ENCODE assay signal across 8 mouse cellular contexts in the genomic region with DNA sequence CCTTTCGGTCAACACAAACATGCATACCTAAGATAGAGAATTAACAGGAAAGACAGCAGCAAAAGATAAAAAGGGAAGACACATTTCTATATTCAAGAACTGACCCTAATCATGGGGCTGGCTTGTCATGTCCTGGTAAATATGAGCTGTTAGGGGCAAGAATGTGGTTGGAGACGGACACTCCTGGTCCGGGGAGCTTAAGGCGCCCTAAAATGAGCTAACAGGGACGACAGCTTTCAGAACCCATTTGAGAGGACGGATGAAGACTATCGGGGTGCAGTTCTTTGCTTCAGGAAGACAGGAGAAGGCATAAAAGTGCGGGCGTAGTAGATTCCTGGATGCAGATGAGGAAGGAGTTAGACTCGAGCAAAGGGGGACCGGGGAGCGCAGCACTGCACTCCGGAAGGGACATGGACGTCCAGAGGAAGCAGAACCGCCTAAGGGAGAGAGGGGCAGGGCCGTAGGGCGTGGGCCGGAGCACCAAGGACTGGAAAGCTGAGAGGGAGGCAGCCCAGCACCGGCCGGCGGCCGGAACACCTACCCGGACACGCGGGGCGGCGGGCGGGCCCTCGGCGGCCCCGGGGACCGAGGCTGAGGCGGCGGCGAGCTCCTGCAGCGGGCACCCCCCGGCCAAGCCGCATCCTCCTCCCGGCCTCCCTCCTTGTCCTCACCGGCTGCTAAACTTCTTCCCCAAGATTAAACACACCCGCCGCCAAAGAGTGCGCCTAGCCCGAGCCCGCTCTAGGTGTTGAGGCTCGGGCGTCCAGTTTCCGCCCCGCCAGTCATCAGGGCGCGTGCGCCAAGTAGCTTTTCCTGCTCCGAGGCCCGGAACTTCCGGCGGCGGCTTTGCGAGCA. TPM values are rescaled to one million over a fixed set of nuclear protein-coding genes. Genes with fewer than 3 reads are reported as not detected.
DNase-seq lines count a peak whose midpoint lies in the region; ATAC-seq and TF ChIP-seq lines count a peak whose summit lies in the region.

A gene (minus strand): TSS at position 805 of the 855 bp plus-strand sequence.

- TF ChIP-seq POLR2A in MEL (IDR thresholded peaks at IDR 0.05; ENCODE audit: control insufficient read depth in 1 of 2, insufficient read depth in 1 of 2, low read depth in 1 of 2, low read length in 2 of 2, poor library complexity in 1 of 2), result peak; percentile 79 to 81
- TF ChIP-seq POLR2A in cerebellum, adult 2 months (IDR thresholded peaks at IDR 0.05; ENCODE audit: borderline replicate concordance, insufficient read depth, low read length), result peak; percentile 51; the same call in 1 of the 2 replicates
- TF ChIP-seq POLR2A in lung, adult 2 months (IDR thresholded peaks at IDR 0.05; ENCODE audit: borderline replicate concordance, extremely low read depth, low read depth, low read length), result peak; percentile 54; the same call in 1 of the 2 replicates

- no peaks in the 10 kb centered on the region; a peak in 1 of 4 replicates for H3K27me3 ChIP-seq in MEL (ENCODE audit: control insufficient read depth in 1 of 2, insufficient read depth in 2 of 2, low read length in 2 of 2)
- H3K27me3 ChIP-seq in cerebellum, adult 2 months (ENCODE audit: control insufficient read depth, insufficient read depth, low read length), result no peaks in the 10 kb centered on the region; the same call in 1 of the 2 replicates
- H3K27me3 ChIP-seq in forebrain, postnatal 0 days (ENCODE audit: insufficient read depth, low read length), result no peaks in the 10 kb centered on the region
- peaks cover 12% of the 10 kb centered on the region for H3K27me3 ChIP-seq in neural tube, embryonic 15.5 days (replicated peaks)

- no peaks in the 10 kb centered on the region for H3K9me3 ChIP-seq in MEL (replicated peaks; ENCODE audit: insufficient read depth, low read length)
- H3K9me3 ChIP-seq in forebrain, postnatal 0 days (ENCODE audit: low read length), result no peaks in the 10 kb centered on the region
- H3K9me3 ChIP-seq in neural tube, embryonic 15.5 days (replicated peaks), result no peaks in the 10 kb centered on the region

- H3K79me2 ChIP-seq in MEL (ENCODE audit: control insufficient read depth, insufficient read depth, low read length, poor library complexity), result peaks cover 20% of the 10 kb centered on the region

- peak within 1 kb of the TSS; percentile 84 for H3K27ac ChIP-seq in MEL (ENCODE audit: control insufficient read depth, low read depth, low read length)
- peak within 1 kb of the TSS; percentile 22; the same call in 1 of the 2 replicates for H3K27ac ChIP-seq in cerebellum, adult 2 months (ENCODE audit: insufficient read depth, low read length)
- H3K27ac ChIP-seq in forebrain, postnatal 0 days (ENCODE audit: low read depth, low read length), result peak within 1 kb of the TSS; percentile 73
- H3K27ac ChIP-seq in layer of hippocampus, adult 2 months, result peak within 1 kb of the TSS; percentile 91
- peak within 1 kb of the TSS; percentile 81 for H3K27ac ChIP-seq in neural tube, embryonic 15.5 days (replicated peaks)

- peak within 1 kb of the TSS; percentile 79 for H3K4me2 ChIP-seq in forebrain, postnatal 0 days (ENCODE audit: low read depth)
- peak within 1 kb of the TSS; percentile 84 for H3K4me2 ChIP-seq in neural tube, embryonic 15.5 days

- H3K9ac ChIP-seq in MEL (ENCODE audit: control insufficient read depth, low read depth, low read length, poor library complexity, severe bottlenecking), result peak within 1 kb of the TSS; percentile 70
- peak within 1 kb of the TSS; percentile 95 for H3K9ac ChIP-seq in forebrain, postnatal 0 days
- H3K9ac ChIP-seq in neural tube, embryonic 15.5 days (replicated peaks), result peak within 1 kb of the TSS; percentile 98

- H3K36me3 ChIP-seq in MEL (ENCODE audit: control insufficient read depth in 1 of 2, insufficient read depth in 2 of 2, low read length in 2 of 2), result peaks cover 0 to 20% of the 10 kb centered on the region in 2 experiments; a peak in 2 of 4 replicates
- H3K36me3 ChIP-seq in forebrain, postnatal 0 days (ENCODE audit: insufficient read depth), result no peaks in the 10 kb centered on the region
- H3K36me3 ChIP-seq in neural tube, embryonic 15.5 days, result no peaks in the 10 kb centered on the region

- H3K4me3 ChIP-seq in MEL (ENCODE audit: control insufficient read depth in 1 of 2, insufficient read depth in 1 of 2, low read depth in 2 of 2, low read length in 2 of 2), result peak within 1 kb of the TSS; percentile 92 to 97
- H3K4me3 ChIP-seq in cerebellum, adult 2 months (replicated peaks; ENCODE audit: insufficient read depth, low read depth, low read length), result peak within 1 kb of the TSS; percentile 70
- peak within 1 kb of the TSS; percentile 86 for H3K4me3 ChIP-seq in forebrain, postnatal 0 days (ENCODE audit: low read depth, low read length)
- peak within 1 kb of the TSS; percentile 91 for H3K4me3 ChIP-seq in layer of hippocampus, adult 2 months
- peak within 1 kb of the TSS; percentile 88 for H3K4me3 ChIP-seq in lung, adult 2 months (replicated peaks; ENCODE audit: extremely low read depth, low read depth, low read length)
- H3K4me3 ChIP-seq in neural tube, embryonic 15.5 days (replicated peaks), result peak within 1 kb of the TSS; percentile 98

- peak; percentile 90 for DNase-seq in MEL (ENCODE audit: low read depth, low spot score)
- peak; percentile 89 to 90 for DNase-seq in cerebellum, adult 2 months
- DNase-seq in forebrain, postnatal 0 days, result peak; percentile 91
- peak; percentile 87 for DNase-seq in heart, postnatal 4 days
- DNase-seq in layer of hippocampus, adult 2 months (ENCODE audit: low spot score in 2 of 2), result peak; percentile 89 to 90
- DNase-seq in lung, adult 2 months, result peak; percentile 81
- DNase-seq in testis, postnatal 10 days (ENCODE audit: low spot score), result peak; percentile 87

- no peak for TF ChIP-seq RAD21 in MEL (IDR thresholded peaks at IDR 0.05; ENCODE audit: low read depth, low read length)

- peaks cover 5 to 8% of the 10 kb centered on the region in 2 experiments for H3K4me1 ChIP-seq in MEL (ENCODE audit: control insufficient read depth in 1 of 2, insufficient read depth in 2 of 2, low read length in 2 of 2)
- no peaks in the 10 kb centered on the region for H3K4me1 ChIP-seq in cerebellum, adult 2 months (ENCODE audit: control insufficient read depth, insufficient read depth, low read length)
- H3K4me1 ChIP-seq in forebrain, postnatal 0 days (ENCODE audit: insufficient read depth), result peaks cover 8% of the 10 kb centered on the region; the same call in 1 of the 2 replicates
- H3K4me1 ChIP-seq in lung, adult 2 months (ENCODE audit: control insufficient read depth, insufficient read depth, low read length), result peaks cover 5% of the 10 kb centered on the region
- H3K4me1 ChIP-seq in neural tube, embryonic 15.5 days, result peaks cover 18% of the 10 kb centered on the region

- ATAC-seq in forebrain, postnatal 0 days, result peak; percentile 98
- ATAC-seq in neural tube, embryonic 15.5 days (ENCODE audit: low FRiP score), result peak; percentile 98

- peak; percentile 27 to 33; a peak in 2 of 4 replicates for TF ChIP-seq EP300 in MEL (IDR thresholded peaks at IDR 0.05; ENCODE audit: low read depth in 1 of 2, low read length in 2 of 2)

- WGBS in cerebellum, adult 2 months, result 1% methylated on average over 58 of the region's 58 CpGs
- WGBS in forebrain, postnatal 0 days, result 5% methylated on average over 57 of the region's 58 CpGs
- 3% methylated on average over 58 of the region's 58 CpGs for WGBS in lung, adult 2 months
- 3% methylated on average over 48 of the region's 58 CpGs for WGBS in neural tube, embryonic 15.5 days

- TF ChIP-seq CTCF in MEL (IDR thresholded peaks at IDR 0.05 in 2 of 3, conservative IDR thresholded peaks at IDR 0.05 in 1 of 3; ENCODE audit: control insufficient read depth in 1 of 3, insufficient read depth in 1 of 3, low read depth in 2 of 3, low read length in 3 of 3, poor library complexity in 1 of 3, severe bottlenecking in 1 of 3), result no peak
- TF ChIP-seq CTCF in cerebellum, adult 2 months (IDR thresholded peaks at IDR 0.05; ENCODE audit: borderline replicate concordance, insufficient read depth, low read depth, low read length), result no peak
- no peak for TF ChIP-seq CTCF in forebrain, postnatal 0 days (IDR thresholded peaks at IDR 0.05; ENCODE audit: low read depth)
- TF ChIP-seq CTCF in layer of hippocampus, adult 2 months (conservative IDR thresholded peaks at IDR 0.05), result no peak
- no peak for TF ChIP-seq CTCF in lung, adult 2 months (IDR thresholded peaks at IDR 0.05; ENCODE audit: insufficient read depth, low read length)

TF ChIP-seq in MEL, 35 proteins besides CTCF, POLR2A, EP300 and RAD21 (continues in another document):
- TF ChIP-seq JUND (IDR thresholded peaks at IDR 0.05; ENCODE audit: low read depth, low read length), result no peak
- TF ChIP-seq USF1 (IDR thresholded peaks at IDR 0.05; ENCODE audit: low read depth, low read length), result no peak
- TF ChIP-seq POLR2AphosphoS5 (IDR thresholded peaks at IDR 0.05; ENCODE audit: borderline replicate concordance, low read depth, low read length), result no peak
- TF ChIP-seq HCFC1 (IDR thresholded peaks at IDR 0.05; ENCODE audit: low read depth, low read length), result peak; percentile 83
- TF ChIP-seq BHLHE40 (IDR thresholded peaks at IDR 0.05; ENCODE audit: borderline replicate concordance, low read depth, low read length), result no peak
- peak; percentile 90 for TF ChIP-seq ELF1 (IDR thresholded peaks at IDR 0.05; ENCODE audit: low read depth, low read length)
- no peak for TF ChIP-seq ZC3H11A (IDR thresholded peaks at IDR 0.05; ENCODE audit: low read depth, low read length)
- no peak for TF ChIP-seq MYB (IDR thresholded peaks at IDR 0.05; ENCODE audit: low read depth, low read length)
- no peak for TF ChIP-seq ZMIZ1 (IDR thresholded peaks at IDR 0.05; ENCODE audit: low read depth, low read length)
- peak; percentile 77 for TF ChIP-seq NELFE (IDR thresholded peaks at IDR 0.05; ENCODE audit: low read depth, low read length)
- TF ChIP-seq MXI1 (IDR thresholded peaks at IDR 0.05; ENCODE audit: low read depth, low read length), result peak; percentile 57
- TF ChIP-seq KAT2A (conservative IDR thresholded peaks at IDR 0.05; ENCODE audit: low read depth, low read length), result no peak; the same call in 1 of the 2 replicates
- TF ChIP-seq MYC (IDR thresholded peaks at IDR 0.05; ENCODE audit: low read depth, low read length), result no peak
- no peak for TF ChIP-seq CHD1 (IDR thresholded peaks at IDR 0.05; ENCODE audit: low read depth, low read length)

RNA-seq across cellular contexts. Expression of the gene that starts here (rescaled TPM):
- 13.7 and 15.6 TPM in 2 replicates for total RNA-seq in MEL (2012; rRNA removed)
- 1 to 10 TPM in 1 of 2 experiments, not detected in 1; 9.8 TPM for polyA plus RNA-seq in MEL (2012; ENCODE audit: insufficient read depth in 1 of 2, insufficient read length in 2 of 2, low read depth in 1 of 2, low replicate concordance in 2 of 2, missing spikeins in 1 of 2)
- 6.0 and 6.5 TPM in 2 replicates for polyA plus RNA-seq in cerebellum, adult 2 months (2012; rRNA removed)
- 19.4 and 21.4 TPM in 2 replicates for total RNA-seq in forebrain, postnatal 0 days (2014; rRNA removed)
- polyA plus RNA-seq in forebrain, postnatal 0 days (2015; fragmentation: Nextera tagmentation; extraction: Ambion mirVana), result 3.4 and 7.8 TPM in 2 replicates
- 10 to 100 TPM; 21.1 to 23.7 TPM for total RNA-seq in heart, postnatal 4 days (2021)
- 10 to 100 TPM; 26.3 to 26.7 TPM for total RNA-seq in layer of hippocampus, adult 2 months (2021)
- polyA plus RNA-seq in lung, adult 2 months (2012; rRNA removed), result 5.5 and 7.1 TPM in 2 replicates
- polyA plus RNA-seq in neural tube, embryonic 15.5 days (2015; fragmentation: Nextera tagmentation; extraction: Ambion mirVana), result 6.5 and 8.9 TPM in 2 replicates

Comparison
In these comparisons a context has a peak if more than half of its experiments do, and no peak if none do; other contexts are left out.
1. Peak in every context shown above with its lines: DNase-seq, ATAC-seq, H3K4me3 ChIP-seq and H3K27ac ChIP-seq.
2. H3K27ac ChIP-seq: peak in every context shown above with its lines; median percentile 91 in layer of hippocampus, adult 2 months; 84 in MEL; 81 in neural tube, embryonic 15.5 days; 73 in forebrain, postnatal 0 days; 22 in cerebellum, adult 2 months.